In genomic region chr10:26249426-26250165, GRCm38 (mm10) we compare ENCODE assay signal across 19 mouse cellular contexts. TPM values are rescaled to one million over a fixed set of nuclear protein-coding genes. Genes with fewer than 3 reads are reported as not detected.
DNase-seq lines count a peak whose midpoint lies in the region; ATAC-seq and TF ChIP-seq lines count a peak whose summit lies in the region.
"Had no signal": no experiment of that assay in that cellular context is flagged by ENCODE, and none has a peak within 500 bp of the region (broad histone marks: within the 10 kb centered on the region; RNA-seq: fewer than 3 reads in every experiment).

No protein-coding gene starts in this region.

- no peaks in the 10 kb centered on the region for H3K4me1 ChIP-seq in midbrain, postnatal 0 days (ENCODE audit: insufficient read depth, low read length)
- no peaks in the 10 kb centered on the region for H3K4me1 ChIP-seq in forebrain, embryonic 12.5 days
- H3K4me1 ChIP-seq in liver, embryonic 11.5 days (replicated peaks; ENCODE audit: control insufficient read depth, insufficient read depth, low read length), result no peaks in the 10 kb centered on the region
- H3K4me1 ChIP-seq: embryonic facial prominence, embryonic 10.5 days; neural tube, embryonic 12.5 days; stomach, embryonic 15.5 days had no signal

- no peaks in the 10 kb centered on the region for H3K9me3 ChIP-seq in midbrain, postnatal 0 days (ENCODE audit: low read length)
- H3K9me3 ChIP-seq in forebrain, embryonic 12.5 days, result no peaks in the 10 kb centered on the region
- H3K9me3 ChIP-seq in liver, embryonic 11.5 days (ENCODE audit: control insufficient read depth, low read length), result no peaks in the 10 kb centered on the region
- H3K9me3 ChIP-seq: embryonic facial prominence, embryonic 10.5 days; neural tube, embryonic 12.5 days; stomach, embryonic 15.5 days had no signal

- TF ChIP-seq CTCF in Patski (IDR thresholded peaks at IDR 0.05), result no peak
- no peak for TF ChIP-seq CTCF in layer of hippocampus, adult 2 months (conservative IDR thresholded peaks at IDR 0.05)
- no peak for TF ChIP-seq CTCF in midbrain, postnatal 0 days (IDR thresholded peaks at IDR 0.05)

- in situ Hi-C loops in Patski (cut with MboI; ENCODE audit: low pct_unique_long_range_greater_than_20kb), result no loop called here

- intact Hi-C loops in left cerebral cortex, postnatal 25 days (cut with DNase I), result no loop called here

- CTCF ChIA-PET in Patski (lab: Charles Lee), result no interaction called here

- WGBS in midbrain, postnatal 0 days, result 85% methylated on average over 7 of the region's 7 CpGs
- 90% methylated on average over 7 of the region's 7 CpGs for WGBS in forebrain, embryonic 12.5 days
- 79% methylated on average over 7 of the region's 7 CpGs for WGBS in liver, embryonic 11.5 days

- H3K9ac ChIP-seq in midbrain, postnatal 0 days (replicated peaks; ENCODE audit: low read length, poor library complexity, severe bottlenecking), result no peak overlapping the region
- H3K9ac ChIP-seq in forebrain, embryonic 12.5 days, result no peak overlapping the region
- H3K9ac ChIP-seq in liver, embryonic 11.5 days (ENCODE audit: low read depth, low read length), result no peak overlapping the region
- H3K9ac ChIP-seq: liver, embryonic 14.5 days; neural tube, embryonic 12.5 days; stomach, embryonic 15.5 days had no signal

- H3K27me3 ChIP-seq in Patski, result no peaks in the 10 kb centered on the region
- no peaks in the 10 kb centered on the region for H3K27me3 ChIP-seq in midbrain, postnatal 0 days (ENCODE audit: insufficient read depth, low read length)
- no peaks in the 10 kb centered on the region for H3K27me3 ChIP-seq in forebrain, embryonic 12.5 days
- no peaks in the 10 kb centered on the region for H3K27me3 ChIP-seq in liver, embryonic 11.5 days (replicated peaks; ENCODE audit: control insufficient read depth, insufficient read depth, low read length)
- H3K27me3 ChIP-seq: neural tube, embryonic 12.5 days; stomach, embryonic 15.5 days had no signal

- no peaks in the 10 kb centered on the region for H3K36me3 ChIP-seq in midbrain, postnatal 0 days (ENCODE audit: insufficient read depth, low read length)
- no peaks in the 10 kb centered on the region for H3K36me3 ChIP-seq in forebrain, embryonic 12.5 days (replicated peaks)
- H3K36me3 ChIP-seq in liver, embryonic 11.5 days (ENCODE audit: control insufficient read depth, insufficient read depth, low read length), result no peaks in the 10 kb centered on the region
- H3K36me3 ChIP-seq: embryonic facial prominence, embryonic 10.5 days; neural tube, embryonic 12.5 days; stomach, embryonic 15.5 days had no signal

- DNase-seq in 3T3-L1 (ENCODE audit: low read depth, low spot score) (peak; percentile 82), Patski (ENCODE audit: low read depth, low spot score) (peak; percentile 46)
- DNase-seq in layer of hippocampus, adult 2 months (ENCODE audit: low spot score in 2 of 2), result peak; percentile 21 to 48
- peak; percentile 62 to 97 for DNase-seq in left cerebral cortex, postnatal 25 days (ENCODE audit: low spot score in 2 of 2)
- no peak for DNase-seq in midbrain, postnatal 0 days (ENCODE audit: low spot score)
- no peak for DNase-seq in liver, embryonic 11.5 days (ENCODE audit: low spot score)
- DNase-seq: adrenal gland, adult 8-10 months; kidney, postnatal 25 days; lung, postnatal 4 days; midbrain, embryonic 14.5 days; thymus, postnatal 4 days had no signal

- peak; percentile 88 for ATAC-seq in Patski
- no peak for ATAC-seq in midbrain, postnatal 0 days (ENCODE audit: low FRiP score)
- no peak for ATAC-seq in forebrain, embryonic 12.5 days (ENCODE audit: low FRiP score)
- no peak for ATAC-seq in liver, embryonic 11.5 days (replicated peaks; ENCODE audit: low FRiP score)
- ATAC-seq: inflammation-experienced regulatory T-cells, adult 6 months had no signal

- no peak overlapping the region for H3K4me3 ChIP-seq in layer of hippocampus, adult 2 months
- no peak overlapping the region for H3K4me3 ChIP-seq in midbrain, postnatal 0 days (ENCODE audit: low read depth, low read length)
- no peak overlapping the region for H3K4me3 ChIP-seq in forebrain, embryonic 12.5 days (replicated peaks)
- no peak overlapping the region for H3K4me3 ChIP-seq in liver, embryonic 11.5 days (ENCODE audit: low read depth, low read length)
- H3K4me3 ChIP-seq: embryonic facial prominence, embryonic 10.5 days; neural tube, embryonic 12.5 days; stomach, embryonic 15.5 days had no signal

- H3K4me2 ChIP-seq in midbrain, postnatal 0 days (ENCODE audit: low read depth, low read length, poor library complexity, severe bottlenecking), result no peak overlapping the region
- no peak overlapping the region for H3K4me2 ChIP-seq in forebrain, embryonic 12.5 days
- no peak overlapping the region for H3K4me2 ChIP-seq in liver, embryonic 11.5 days
- H3K4me2 ChIP-seq: neural tube, embryonic 12.5 days; stomach, embryonic 15.5 days had no signal

- POLR2A ChIA-PET in Patski (lab: Charles Lee), result no interaction called here

- no peak overlapping the region for H3K27ac ChIP-seq in layer of hippocampus, adult 2 months
- no peak overlapping the region for H3K27ac ChIP-seq in midbrain, postnatal 0 days (ENCODE audit: low read depth, low read length)
- no peak overlapping the region for H3K27ac ChIP-seq in forebrain, embryonic 12.5 days
- no peak overlapping the region for H3K27ac ChIP-seq in liver, embryonic 11.5 days (ENCODE audit: low read depth, low read length)
- H3K27ac ChIP-seq: embryonic facial prominence, embryonic 10.5 days; liver, embryonic 14.5 days; neural tube, embryonic 12.5 days; stomach, embryonic 15.5 days had no signal

RNA-seq across cellular contexts. Expression of gene Samd3, which starts 20.1 kb away (rescaled TPM):
- polyA plus RNA-seq in Patski (2021), result not detected
- total RNA-seq in layer of hippocampus, adult 2 months (2021), result not detected
- 1 to 10 TPM; 1.7 to 4.6 TPM for total RNA-seq in left cerebral cortex, postnatal 25 days (2021)
- total RNA-seq in midbrain, postnatal 0 days (2014; rRNA removed), result 0.66 and 1.4 TPM in 2 replicates
- polyA plus RNA-seq in midbrain, postnatal 0 days (2015; fragmentation: Nextera tagmentation; extraction: Ambion mirVana), result 0.23 and 1.1 TPM in 2 replicates
- polyA plus RNA-seq in forebrain, embryonic 12.5 days (2016; fragmentation: Nextera tagmentation; extraction: Ambion mirVana), result 19.9 and 20.3 TPM in 2 replicates
- not detected in 2 replicates for polyA plus RNA-seq in liver, embryonic 11.5 days (2014; fragmentation: Nextera tagmentation; extraction: Ambion mirVana)
- total RNA-seq: gastrocnemius, postnatal 4 days; heart, postnatal 25 days had no signal
- polyA plus RNA-seq: liver, embryonic 14.5 days; stomach, embryonic 15.5 days had no signal

Comparison
In these comparisons a context has a peak if more than half of its experiments do, and no peak if none do; other contexts are left out.
1. DNase-seq: peak in 3T3-L1 (single experiment), Patski (single experiment), layer of hippocampus, adult 2 months (2 of 2) and left cerebral cortex, postnatal 25 days (2 of 2); none in midbrain, postnatal 0 days (single experiment) and liver, embryonic 11.5 days (single experiment).